Mouse (Mus musculus): ENCODE measurements around the gene Spata18.
A peak's percentile ranks its signal among the peaks of the same experiment; 100 is the strongest.

Gene Spata18

DNA sequence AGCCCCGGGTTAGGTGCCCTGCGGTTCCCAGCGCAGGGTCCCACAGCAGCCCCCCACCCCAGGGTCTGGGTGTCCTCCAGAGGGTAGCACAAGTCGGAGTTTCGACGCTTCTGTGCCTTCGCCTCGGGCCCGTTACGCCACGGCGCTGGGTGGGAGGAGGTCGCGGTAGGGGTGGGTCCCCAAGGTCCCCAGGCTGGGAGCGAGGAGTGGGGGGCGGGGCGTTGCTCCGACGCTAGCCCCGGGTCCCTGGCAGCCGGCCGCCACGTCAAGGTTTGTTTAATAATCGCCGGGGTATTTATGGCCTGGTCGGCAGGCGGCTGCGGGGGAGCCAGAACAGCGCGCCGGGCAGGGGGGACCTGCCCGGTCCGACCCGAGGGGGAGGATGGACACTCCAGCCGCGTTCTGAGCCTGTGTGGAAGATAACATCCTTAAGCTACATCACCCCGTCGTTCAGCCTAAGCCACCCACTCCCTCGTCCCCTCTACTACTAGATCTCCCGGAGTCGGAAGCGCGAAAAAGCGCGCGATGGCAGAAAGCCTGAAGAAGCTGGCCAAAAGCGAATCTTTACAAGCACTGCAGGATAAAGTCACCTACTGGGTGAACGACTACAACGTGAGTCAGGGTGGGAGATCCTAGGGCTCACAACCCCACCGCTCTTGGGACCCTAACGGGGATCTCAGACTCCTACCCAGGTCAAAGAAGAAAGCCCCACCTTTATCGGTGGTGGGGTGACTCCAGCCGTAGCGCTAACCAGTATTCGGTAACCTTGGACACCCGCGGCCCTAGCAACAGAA, at the start of gene Spata18:
Spata18 (plus strand) TSS at position 319 of the 794 bp plus-strand sequence.
- DNase-seq (ENCODE audit: extremely low spot score): peak; percentile 47

DNA sequence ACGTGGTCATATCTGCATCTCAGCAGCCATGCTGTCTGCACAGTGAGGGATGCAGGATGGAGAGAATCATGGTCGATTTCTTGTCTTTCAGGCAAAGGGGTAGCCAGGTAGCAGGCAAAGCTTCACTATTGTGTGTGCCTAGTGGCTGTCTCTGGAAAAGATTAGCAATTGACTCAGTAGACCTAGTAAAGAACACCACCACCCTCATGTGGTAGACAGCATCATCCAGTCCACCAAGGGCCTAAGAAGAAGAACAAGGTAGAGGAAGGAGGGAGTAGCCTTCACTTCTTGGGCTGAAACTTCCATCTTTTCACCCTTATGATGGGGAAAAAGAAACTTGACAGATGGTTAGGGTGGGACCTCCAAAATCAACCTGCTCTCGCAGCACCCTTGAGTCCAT, 48.3 kb upstream of the Spata18 start:
- no peak for DNase-seq (ENCODE audit: extremely low spot score)

DNA sequence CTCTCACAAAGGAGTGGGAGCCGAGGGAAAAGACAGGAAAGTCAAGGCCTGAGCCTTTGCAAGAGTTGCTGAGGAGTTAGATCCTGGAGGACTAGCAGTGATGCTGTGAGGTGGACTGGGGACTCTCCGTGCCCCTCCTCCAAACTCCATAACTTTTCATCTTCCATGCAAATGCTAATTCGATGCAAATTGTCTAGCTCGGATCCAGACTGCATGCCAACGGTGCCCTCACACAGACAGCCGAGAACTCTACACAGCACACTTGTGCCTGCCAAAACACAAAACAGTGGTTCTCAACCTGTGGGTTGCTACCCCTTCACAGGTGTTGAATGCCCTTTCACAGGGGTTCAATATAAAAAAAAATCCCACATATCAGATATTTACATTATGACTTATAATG, 46.6 kb upstream of the Spata18 start:
- no peak for DNase-seq (ENCODE audit: extremely low spot score)

DNA sequence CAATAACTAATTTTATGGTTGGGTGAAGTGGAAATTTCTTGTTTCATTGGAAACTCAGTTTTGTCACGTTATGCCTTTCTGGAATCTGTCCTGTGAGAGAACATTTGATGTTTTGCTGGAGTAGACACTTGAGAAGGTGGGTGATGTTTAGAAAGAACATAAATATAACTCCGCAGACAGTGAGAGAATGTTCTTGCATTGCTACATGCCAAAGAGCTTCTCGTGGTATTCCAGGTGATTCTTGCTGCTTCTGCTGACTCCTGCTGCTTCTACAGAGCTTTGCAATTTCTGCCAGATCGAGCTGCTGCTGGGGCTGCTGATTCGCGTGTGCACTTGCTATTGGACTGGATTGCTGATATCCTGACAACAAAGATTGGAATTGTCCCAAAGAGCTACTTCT, 46.2 kb upstream of the Spata18 start:
- DNase-seq (ENCODE audit: extremely low spot score): no peak

DNA sequence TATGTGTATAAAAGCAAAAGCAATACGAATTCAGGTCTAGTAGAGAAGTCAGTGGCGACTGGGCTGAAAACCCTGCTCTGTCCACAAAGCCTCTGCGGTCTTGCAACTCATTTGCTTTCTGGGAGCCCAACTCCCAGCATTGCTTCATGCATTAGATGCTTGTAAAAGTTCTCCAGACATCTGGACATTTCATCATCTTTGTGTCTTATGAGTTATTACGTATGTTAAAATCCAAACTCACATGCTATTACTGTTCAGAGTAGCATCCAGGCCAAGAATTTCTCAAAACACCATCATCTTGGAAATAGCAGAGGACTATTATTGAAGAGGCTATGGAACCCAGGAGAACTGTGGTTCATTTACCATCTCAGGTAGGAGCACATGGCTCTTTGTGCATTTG, 40.1 kb upstream of the Spata18 start:
- DNase-seq (ENCODE audit: extremely low spot score): no peak

DNA sequence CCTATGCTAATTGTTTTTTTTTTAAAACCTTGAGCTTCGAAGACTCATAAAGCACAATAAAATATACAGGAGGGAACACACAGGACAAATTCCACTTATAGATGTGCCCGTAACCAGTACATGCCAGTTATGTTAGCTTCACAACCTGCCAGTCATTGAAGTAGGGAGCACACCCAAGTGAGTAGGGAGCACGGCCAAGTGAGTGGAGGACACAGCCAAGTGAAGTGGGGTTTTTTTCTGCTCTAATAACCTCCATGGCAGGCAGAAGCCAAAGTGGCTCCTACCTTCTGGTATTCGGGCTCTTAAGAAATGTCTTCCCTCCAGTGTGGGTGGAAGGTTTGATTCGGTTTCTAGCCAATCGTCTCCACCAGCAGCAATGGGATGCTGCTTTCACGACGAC, 37.9 kb upstream of the Spata18 start:
- no peak for DNase-seq (ENCODE audit: extremely low spot score)

DNA sequence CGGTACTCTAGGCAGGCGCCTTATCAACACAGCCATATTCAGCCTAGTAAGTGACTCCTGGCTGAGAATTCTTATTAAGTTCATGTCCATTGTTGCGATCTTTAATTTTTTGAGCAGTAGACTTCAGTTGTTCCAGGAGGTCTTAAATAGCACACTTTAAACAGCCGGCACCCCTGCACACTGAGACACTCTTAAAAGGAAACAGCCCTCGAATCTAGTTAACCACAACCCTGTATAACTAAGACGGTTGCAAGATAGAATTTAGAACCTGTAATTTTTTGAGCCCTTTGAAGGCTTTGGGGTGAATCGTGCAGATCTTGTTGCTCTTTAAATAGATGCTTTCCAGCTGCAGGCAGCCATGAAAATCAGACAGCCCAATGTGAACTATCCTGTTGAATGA, 36.0 kb upstream of the Spata18 start:
- DNase-seq (ENCODE audit: extremely low spot score): no peak

DNA sequence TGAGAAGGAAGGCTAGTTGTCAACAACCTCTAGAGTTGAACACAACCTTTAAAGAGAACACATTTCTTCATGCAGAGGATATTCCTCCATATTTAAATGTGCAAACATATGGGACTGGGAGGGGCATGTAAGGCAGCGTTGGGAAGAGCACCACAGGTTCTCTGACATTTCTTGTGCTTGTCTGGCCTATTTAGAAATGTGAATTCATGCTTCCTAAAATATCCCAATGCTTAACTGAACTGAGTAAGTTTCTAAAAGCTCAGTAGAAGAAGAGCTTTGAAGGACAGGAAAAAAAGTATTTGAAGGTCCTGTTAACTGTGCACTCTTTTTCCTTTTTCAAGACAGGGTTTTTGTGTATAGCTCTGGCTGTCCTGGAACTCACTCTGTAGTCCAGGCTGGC, 32.2 kb upstream of the Spata18 start:
- no peak for DNase-seq (ENCODE audit: extremely low spot score)

DNA sequence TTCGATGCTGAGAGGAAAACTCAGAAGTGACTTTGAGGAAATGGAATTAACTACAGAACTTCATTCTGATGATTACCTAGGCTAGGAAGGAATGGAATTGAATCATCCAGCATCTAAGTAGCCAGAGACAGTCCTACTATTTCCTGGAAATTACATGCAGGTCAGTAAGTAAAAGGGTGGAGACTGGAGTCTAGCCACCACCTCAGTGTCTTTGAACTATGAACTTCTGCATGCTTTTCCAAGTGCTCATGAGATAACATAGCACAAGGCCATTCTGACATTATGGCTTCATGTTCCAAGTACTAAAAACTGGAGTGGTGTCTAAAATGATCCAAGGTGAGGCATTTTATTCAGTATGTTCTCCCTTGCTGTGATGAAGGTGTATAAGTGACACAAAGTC, 25.7 kb upstream of the Spata18 start:
- DNase-seq (ENCODE audit: extremely low spot score): no peak

DNA sequence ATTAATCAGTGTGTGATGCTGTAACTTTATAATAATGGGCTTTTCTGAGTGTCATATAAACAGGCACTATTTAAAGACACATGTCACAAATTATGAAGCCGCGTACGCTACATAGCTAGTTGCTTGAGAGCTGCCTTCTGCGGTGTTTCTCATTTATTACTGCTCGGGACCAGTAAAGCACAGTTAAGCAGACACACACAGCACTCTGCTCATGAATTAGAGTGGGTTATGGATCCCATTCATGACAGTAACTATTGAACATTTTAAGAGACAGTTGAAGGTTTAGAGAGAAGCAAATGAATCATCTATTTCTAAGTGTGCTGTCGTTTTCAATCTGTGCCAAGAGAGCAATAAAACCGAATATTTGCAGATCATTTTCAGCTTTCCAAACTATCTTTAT, 24.3 kb upstream of the Spata18 start:
- DNase-seq (ENCODE audit: extremely low spot score): no peak

DNA sequence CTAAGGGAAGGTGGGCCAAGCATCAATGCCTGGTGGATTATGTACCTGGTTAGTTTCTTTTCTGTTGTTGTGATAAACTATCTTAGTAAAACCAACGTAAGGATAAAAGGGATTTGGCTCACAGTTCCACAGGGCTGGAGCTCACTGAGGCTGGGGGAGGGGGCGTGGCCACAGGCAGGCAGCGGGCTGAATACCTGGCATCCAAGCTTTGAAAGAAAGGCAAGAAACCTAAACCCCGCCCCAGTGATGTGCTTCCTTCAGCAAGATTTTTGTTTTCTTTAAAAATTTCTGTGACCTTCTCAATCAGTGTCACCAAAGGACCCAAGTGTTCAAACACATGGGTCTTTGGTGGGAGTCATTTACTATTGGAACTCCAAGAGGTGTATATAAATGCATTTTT, 23.6 kb upstream of the Spata18 start:
- no peak for DNase-seq (ENCODE audit: extremely low spot score)

DNA sequence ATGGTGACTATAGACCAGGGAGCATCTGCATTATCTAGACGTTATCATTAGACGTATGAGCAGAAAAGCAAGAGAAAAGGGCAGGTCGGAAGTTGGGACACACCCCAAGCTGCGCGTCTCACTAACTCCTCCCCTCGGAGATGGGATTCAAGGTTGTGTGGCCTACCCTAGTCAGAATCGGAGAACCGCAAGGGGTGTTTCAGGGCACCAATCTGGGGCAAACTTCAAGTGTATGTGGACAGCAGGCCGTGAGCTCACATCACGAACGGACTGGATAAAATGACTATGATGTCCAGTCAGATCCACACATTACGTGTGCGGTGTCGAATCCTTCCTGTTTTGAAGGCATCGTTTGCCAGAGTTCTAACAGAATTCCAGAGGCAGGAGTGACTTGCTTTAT, 23.2 kb upstream of the Spata18 start:
- DNase-seq (ENCODE audit: extremely low spot score): no peak

DNA sequence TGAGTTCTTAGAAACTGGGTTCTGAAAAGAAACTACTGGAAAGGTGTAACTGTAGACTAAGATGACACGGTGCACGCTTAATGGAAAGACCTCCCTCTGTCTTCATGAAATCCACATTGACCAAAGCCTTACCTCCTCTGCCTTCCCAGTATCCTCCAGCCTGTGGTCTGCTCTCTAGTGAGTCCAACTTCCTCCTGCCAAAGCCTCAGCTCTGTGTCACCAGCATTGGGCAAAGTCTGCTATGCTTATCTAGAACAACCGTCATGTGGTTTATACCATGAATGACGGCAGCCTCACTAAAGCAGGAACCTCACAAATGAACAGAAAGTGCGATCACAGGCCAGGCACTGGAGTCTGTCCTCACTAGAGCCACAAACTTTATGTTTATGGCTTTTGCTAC, 21.0 kb upstream of the Spata18 start:
- DNase-seq (ENCODE audit: extremely low spot score): no peak

DNA sequence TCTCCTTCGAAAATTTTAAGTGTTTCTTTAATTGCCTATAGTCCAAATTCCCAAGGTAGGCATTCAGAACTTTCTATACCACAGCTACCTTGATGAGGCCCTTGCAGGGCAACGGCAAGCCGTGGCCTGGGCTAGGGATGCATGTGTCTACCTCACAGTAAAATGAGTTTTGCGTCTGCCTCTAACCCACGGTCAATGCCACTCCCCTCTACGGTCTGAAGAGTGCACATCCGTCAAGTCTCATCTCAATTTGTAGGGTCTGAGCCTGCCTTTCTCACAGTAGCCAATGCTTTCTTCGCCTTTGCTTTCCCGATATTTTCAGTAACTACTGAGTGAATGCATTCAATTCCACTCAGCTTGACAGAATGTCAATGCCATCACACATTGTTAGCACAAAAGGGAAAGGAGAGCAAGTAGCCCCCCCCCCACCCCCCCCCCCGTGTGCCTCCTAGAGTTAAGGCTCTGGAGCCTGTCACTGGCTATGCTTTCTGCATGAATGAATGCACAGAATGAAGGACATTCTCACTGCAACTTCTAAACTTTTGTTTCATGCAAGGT, 20.1 kb upstream of the Spata18 start:
- DNase-seq (ENCODE audit: extremely low spot score): no peak

DNA sequence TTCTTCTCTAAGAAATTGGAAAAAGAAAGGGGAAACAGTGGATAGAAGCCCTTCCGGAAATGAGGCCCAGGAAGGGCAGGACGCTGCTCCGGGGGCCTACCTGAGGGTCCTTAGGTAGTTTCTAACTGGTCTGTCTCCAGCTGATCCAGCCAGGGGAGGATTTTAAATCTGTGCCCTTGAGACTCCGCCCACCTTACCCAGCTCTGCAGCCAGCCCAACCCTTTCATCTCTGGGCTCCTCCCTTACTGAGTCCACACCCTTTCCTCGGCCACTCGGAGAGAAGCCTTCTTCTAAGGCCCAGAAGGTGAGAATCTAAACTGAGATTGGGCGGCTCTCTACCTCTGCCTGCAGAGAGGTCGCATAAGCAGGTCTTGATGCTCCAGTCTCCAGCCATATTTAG, 18.9 kb upstream of the Spata18 start, which contains the start of gene Lrrc66:
Lrrc66 (minus strand) TSS at position 236 of the 400 bp plus-strand sequence.
- DNase-seq (ENCODE audit: extremely low spot score): no peak

DNA sequence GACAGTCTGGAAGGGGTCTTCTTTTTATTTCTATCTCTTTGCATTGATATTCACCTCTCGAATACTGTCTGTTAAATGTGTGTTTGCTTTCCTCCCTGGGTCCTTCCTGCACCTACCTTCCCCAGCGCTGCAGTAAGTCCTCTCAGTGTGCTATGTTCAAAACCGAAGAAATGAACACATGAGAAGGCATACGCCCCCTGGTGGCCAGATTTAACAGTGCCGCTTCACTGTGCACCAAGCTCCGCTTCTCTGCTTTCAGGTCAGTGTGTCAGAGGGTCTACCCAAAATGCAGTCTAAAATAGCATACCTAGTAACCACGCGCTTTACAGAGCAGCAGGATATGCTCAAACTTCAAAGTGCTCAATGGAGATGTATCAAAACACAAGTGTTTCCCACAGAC, 18.0 kb upstream of the Spata18 start:
- peak; percentile 38 for DNase-seq (ENCODE audit: extremely low spot score)

DNA sequence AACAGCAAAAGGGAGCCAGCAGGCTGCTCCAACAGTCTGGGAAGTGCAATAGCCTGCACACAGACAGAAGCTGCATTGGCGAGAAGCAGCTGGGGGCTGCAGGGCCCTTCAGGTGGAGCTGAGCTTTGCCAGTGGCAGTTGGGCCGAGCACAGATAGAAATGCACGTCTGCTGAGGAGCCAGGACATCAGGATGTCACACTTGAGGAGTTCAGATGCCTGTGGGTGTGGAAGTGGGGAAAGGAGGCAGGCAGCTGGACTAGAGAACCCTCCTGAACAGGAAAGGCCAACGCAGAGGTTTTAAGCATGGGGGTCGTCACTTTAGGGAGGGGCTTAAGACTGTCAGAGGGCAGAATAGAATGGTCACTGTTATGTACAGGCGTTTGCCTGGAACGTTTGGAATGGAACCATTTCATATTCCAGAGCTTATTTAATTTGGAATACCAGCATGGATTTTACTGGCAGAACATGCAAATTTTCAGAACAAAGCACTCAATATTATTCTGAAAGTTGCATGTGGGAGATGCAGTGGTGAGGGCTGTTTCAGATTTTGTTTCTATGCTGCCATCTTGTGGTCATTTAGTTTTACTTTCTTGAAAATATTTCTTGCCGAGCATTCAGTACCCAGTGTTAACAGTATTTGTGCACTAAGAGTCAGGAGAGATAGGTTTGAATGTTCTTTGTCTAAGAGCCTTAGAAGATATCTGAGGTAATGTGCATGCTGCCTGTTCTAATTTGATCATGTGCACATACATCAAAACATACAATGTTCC, 13.7 kb upstream of the Spata18 start:
- DNase-seq (ENCODE audit: extremely low spot score): peak; percentile 44

DNA sequence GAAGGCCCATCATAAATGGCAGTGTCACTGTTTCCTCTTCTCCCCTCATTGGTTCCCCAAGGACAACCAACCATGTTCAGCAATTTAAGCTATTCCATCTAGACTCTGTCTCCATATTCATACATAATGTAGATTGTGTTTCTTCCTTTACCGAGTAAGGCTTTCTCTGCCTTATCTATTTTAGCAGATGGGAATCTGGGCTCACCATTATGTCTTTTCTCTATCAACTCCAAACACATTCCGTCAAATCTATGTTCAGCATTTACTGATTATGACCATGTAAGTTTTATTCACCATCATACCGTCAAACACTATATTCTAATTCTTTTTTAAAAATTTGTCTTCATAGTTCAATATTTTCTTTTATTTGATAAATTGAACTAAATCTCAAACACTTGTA, 10.1 kb upstream of the Spata18 start:
- DNase-seq (ENCODE audit: extremely low spot score): no peak

DNA sequence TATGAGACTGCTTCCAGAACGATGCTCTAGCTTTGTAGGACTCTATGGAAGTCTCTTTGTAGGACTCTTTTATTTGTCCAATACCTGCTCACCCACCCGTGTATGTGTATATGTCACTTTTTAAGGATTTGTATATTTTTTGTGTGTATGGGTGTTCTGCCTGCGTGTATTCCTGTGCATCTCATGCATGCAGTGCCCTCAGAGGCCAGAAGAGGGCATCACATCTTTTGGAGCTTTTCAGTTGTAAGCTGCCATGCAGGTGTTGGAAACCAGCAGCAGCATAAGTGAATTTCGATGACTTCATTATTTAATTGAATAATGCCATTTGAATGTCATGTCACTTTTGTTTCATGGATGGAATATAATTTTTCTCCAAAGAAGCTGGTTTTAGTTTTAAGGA, 9.1 kb upstream of the Spata18 start:
- no peak for DNase-seq (ENCODE audit: extremely low spot score)

DNA sequence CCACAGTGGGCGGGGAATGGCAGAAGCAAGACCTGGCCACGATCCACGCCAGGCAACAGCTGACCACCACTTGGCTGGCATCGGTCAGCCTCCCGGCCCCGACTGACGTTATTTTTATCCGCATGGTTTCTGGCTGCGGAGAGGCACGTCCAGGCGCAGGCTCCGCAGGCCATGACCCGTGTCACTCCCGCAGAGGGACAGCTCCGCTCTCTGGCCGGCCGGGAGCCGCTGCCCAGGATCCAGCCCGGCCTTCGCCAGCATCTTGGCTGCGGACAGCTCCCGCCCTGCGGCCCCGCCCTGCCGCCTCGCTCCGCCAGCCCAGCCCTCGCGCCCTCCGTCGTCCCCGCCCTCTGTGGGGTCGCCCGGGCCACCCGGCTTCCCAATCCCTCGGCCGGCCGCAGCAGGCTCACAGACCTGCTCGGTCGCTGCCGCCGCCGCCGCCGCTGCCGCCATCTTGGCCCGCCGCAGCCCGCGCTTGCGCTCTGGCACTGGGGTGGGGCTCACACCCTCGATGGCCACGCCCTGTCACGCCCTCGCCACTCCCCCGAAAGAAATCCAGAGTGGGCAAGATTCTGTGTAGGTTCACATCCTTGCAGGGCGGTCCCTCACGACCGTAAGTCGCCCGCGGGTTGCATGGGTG, 3.8 kb upstream of the Spata18 start, which contains the start of gene Sgcb:
Sgcb (minus strand) TSS at position 530 of the 640 bp plus-strand sequence.
- peak; percentile 90 for DNase-seq (ENCODE audit: extremely low spot score)

DNA sequence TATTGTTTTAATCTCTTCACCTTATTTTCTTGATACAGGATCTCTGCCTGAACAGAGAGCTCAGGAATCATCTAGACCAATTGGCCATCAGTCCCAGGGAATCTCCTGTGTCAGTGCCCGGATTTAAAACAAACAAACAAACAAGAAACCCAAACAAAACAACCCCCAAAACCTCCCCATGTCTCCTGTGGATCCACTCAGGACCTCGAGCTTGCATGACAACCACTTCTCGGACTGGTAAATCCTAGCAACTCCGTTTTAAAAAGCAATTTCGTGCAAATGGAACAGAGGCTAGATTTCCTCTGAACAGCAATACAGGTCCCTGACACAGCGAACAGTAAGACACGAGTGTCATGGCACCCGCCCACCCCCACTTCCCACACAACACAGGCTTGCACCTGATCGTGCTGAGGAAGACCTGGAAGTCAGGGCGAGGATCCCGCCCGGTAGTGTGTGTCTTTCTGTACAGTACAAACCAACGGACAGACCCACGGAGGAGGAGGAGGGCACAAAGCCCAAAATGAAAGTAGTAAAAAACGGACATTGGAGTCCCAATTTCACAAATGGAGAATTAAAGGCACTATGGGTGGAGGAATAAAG, 714 bp upstream of the Spata18 start:
- DNase-seq (ENCODE audit: extremely low spot score): no peak

DNA sequence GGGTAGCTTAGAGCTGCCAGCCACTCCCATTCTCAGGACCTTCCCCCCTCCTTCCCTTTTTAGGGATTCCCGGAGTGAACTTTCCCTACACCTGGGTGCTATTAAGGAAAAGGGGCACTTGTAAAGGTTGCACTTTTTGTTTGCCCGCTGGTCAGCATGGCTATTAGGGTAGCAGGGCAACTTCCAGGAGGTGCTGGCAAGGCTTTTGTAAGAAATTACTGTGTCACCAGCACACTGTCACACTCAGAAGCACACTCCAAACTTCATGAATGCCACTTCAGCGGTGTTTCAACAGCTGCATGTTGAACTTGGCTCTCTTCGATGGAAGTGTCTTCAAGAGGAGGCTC, 649 bp downstream of the Spata18 start:
- DNase-seq (ENCODE audit: extremely low spot score): peak; percentile 45

All from embryo, embryonic 9.5 days (tissue).